Mouse (Mus musculus): ENCODE measurements around the gene Rhod.

DNA sequence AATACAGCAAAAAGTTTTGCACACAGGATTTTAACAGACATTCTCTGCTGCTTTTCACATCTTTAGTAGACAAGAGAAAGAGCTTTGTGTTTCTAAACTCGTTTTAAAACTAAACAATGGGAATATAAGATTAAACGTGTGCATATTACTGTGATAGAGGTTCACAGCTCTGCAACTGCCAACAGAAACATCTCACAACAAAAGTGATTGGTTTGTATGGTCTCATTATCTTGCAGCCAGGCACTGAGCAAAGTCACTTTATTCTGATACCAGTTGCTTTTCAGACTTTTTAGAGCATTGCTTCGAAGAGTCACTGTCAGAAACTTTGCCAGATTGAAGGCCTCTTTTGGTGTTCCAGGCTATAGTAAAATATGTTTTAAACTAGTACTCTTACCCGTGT lies 40.3 kb downstream of the Rhod start:
- no peak for TF ChIP-seq MAFK (IDR thresholded peaks at IDR 0.05; ENCODE audit: insufficient read depth, low read depth, low read length)
- no peak for TF ChIP-seq ZNF384 (IDR thresholded peaks at IDR 0.05; ENCODE audit: low read depth, low read length)

Measured in ES-E14 (cell line).